Mouse (Mus musculus) neural tube, embryonic 13.5 days (tissue): Measurements from ENCODE around the gene Plk3. TPM values are rescaled to one million over a fixed set of nuclear protein-coding genes. Genes with fewer than 3 reads are reported as not detected.

Experiments used
- ATAC-seq: fragments of 200-750 bp; cut with Nextera tagmentation; 2 replicates; pipeline ENCODE4 v1.8.0; 2017; ENCODE audit warnings: low read depth, mild to moderate bottlenecking, moderate TSS enrichment, moderate library complexity
- H3K27ac ChIP-seq: fragments of 300-500 bp; sonication (generic); replicated peaks from 2 replicates; pipeline ENCODE4 v1.5.1; 2015; ENCODE audit warnings: moderate library complexity, mild to moderate bottlenecking, inconsistent platforms
- H3K27me3 ChIP-seq: fragments of 300-500 bp; sonication (generic); 2 replicates; pipeline ENCODE4 v1.6.1; 2015; ENCODE audit warnings: mild to moderate bottlenecking, inconsistent platforms
- H3K36me3 ChIP-seq: fragments of 300-500 bp; sonication (generic); 2 replicates; pipeline ENCODE4 v1.6.1; 2015; ENCODE audit warnings: mild to moderate bottlenecking, inconsistent platforms
- H3K4me1 ChIP-seq: fragments of 300-500 bp; sonication (generic); replicated peaks from 2 replicates; pipeline ENCODE4 v1.6.1; 2015; ENCODE audit warnings: inconsistent platforms
- H3K4me2 ChIP-seq: fragments of 300-500 bp; sonication (generic); 2 replicates; pipeline ENCODE4 v1.6.1; 2015; ENCODE audit warnings: inconsistent platforms, mild to moderate bottlenecking, moderate library complexity
- H3K4me3 ChIP-seq: fragments of 300-500 bp; sonication (generic); 2 replicates; pipeline ENCODE4 v1.5.1; 2015; ENCODE audit warnings: mild to moderate bottlenecking, inconsistent platforms
- H3K9ac ChIP-seq: fragments of 300-500 bp; sonication (generic); 2 replicates; pipeline ENCODE4 v1.6.1; 2015; ENCODE audit warnings: moderate library complexity, mild to moderate bottlenecking, inconsistent platforms
- H3K9me3 ChIP-seq: fragments of 300-500 bp; sonication (generic); 2 replicates; pipeline ENCODE4 v1.6.1; 2016; ENCODE audit warnings: inconsistent platforms
- WGBS: fragments of 180-500 bp; shearing (Covaris S2); methylation state at CpG from one replicate; pipeline ENCODE4 v1.1.7; 2015; 5-methylcytosine and 5-hydroxymethylcytosine counted together
- microRNA-seq: library from miRNA; unstranded; fragments of <30 nt; microRNA quantifications from one replicate; pipeline ENCODE4, GENCODE M21; 2016
- polyA plus RNA-seq: library from polyadenylated mRNA; unstranded; fragments of >200 nt; fragmentation: Nextera tagmentation; extraction: Ambion mirVana; gene quantifications from 2 replicates; pipeline ENCODE4 v1.2.1, GENCODE M21; 2015

The Plk3 gene
- polyA plus RNA-seq, 1 experiment from 2014 or later = 16.0 TPM

- Histone ChIP-seq H3K4me2 (no peak overlapping the region), H3K36me3 (no peaks in the 10 kb centered on the region), H3K4me1 (peaks cover 33% of the 10 kb centered on the region), H3K9ac (no peak overlapping the region), H3K27me3 (peaks cover 23% of the 10 kb centered on the region), H3K9me3 (no peaks in the 10 kb centered on the region), H3K4me3 (no peak overlapping the region), H3K27ac (no peak overlapping the region)
- WGBS = 75% methylated on average over 3 of the region's 3 CpGs
- ATAC-seq = no peak
These were observed 39.0 kb downstream of the Plk3 start for GRCm38 (mm10) chr4:117094626-117095361.

GRCm38 (mm10) chr4:117090586-117090985, 43.2 kb downstream of the Plk3 start:
- no peaks in the 10 kb centered on the region for H3K9me3 ChIP-seq
- no peak for ATAC-seq
- peaks cover 20% of the 10 kb centered on the region for H3K36me3 ChIP-seq
- no peak overlapping the region for H3K9ac ChIP-seq
- H3K27me3 ChIP-seq = peaks cover 7% of the 10 kb centered on the region; the same call in 1 of the 2 replicates
- WGBS = 69% methylated on average over 7 of the region's 7 CpGs
- no peak overlapping the region for H3K27ac ChIP-seq
- no peak overlapping the region for H3K4me2 ChIP-seq
- peaks cover 2% of the 10 kb centered on the region; the same call in 1 of the 2 replicates for H3K4me1 ChIP-seq
- H3K4me3 ChIP-seq = no peak overlapping the region

- Histone ChIP-seq H3K27ac (no peak overlapping the region), H3K27me3 (no peaks in the 10 kb centered on the region), H3K36me3 (peaks cover 33% of the 10 kb centered on the region), H3K9ac (no peak overlapping the region), H3K4me1 (no peaks in the 10 kb centered on the region), H3K9me3 (no peaks in the 10 kb centered on the region), H3K4me3 (no peak overlapping the region), H3K4me2 (no peak overlapping the region)
- no peak for ATAC-seq
- 70% methylated on average over 7 of the region's 7 CpGs for WGBS
These were observed 45.7 kb downstream of the Plk3 start for GRCm38 (mm10) chr4:117087948-117088640.

Small RNA genes lying within 50 kb of the gene (microRNA-seq; reads per million reads assigned to microRNA genes)
- not detected for gene Gm22398

Other genes with a start within 250 kb of the Plk3 start
- 72.7 and 76.8 TPM in 2 replicates for gene Urod, start 139.6 kb downstream of the Plk3 start, polyA plus RNA-seq
- 25.6 and 26.7 TPM in 2 replicates for gene Hectd3, start 138.6 kb downstream of the Plk3 start, polyA plus RNA-seq
- gene Eif2b3, start 114.6 kb downstream of the Plk3 start, polyA plus RNA-seq = 45.8 and 48.9 TPM in 2 replicates
- 6.4 and 7.4 TPM in 2 replicates for gene Ptch2, start 37.9 kb downstream of the Plk3 start, polyA plus RNA-seq
- 3.2 and 4.7 TPM in 2 replicates for gene Btbd19, start 8.2 kb downstream of the Plk3 start, polyA plus RNA-seq
- gene Tctex1d4, start 7.2 kb downstream of the Plk3 start, polyA plus RNA-seq = not detected in 2 replicates
- 493 and 532 TPM in 2 replicates for gene Rps8, start 22.3 kb upstream of the Plk3 start, polyA plus RNA-seq
- 11.8 and 16.1 TPM in 2 replicates for gene Kif2c, start 48.7 kb upstream of the Plk3 start, polyA plus RNA-seq
- 5.9 and 6.5 TPM in 2 replicates for gene Tmem53, start 118.0 kb upstream of the Plk3 start, polyA plus RNA-seq
- gene Armh1, start 118.2 kb upstream of the Plk3 start, polyA plus RNA-seq = 0.28 and 0.66 TPM in 2 replicates